10 mouse cellular contexts compared by ENCODE assay signal in the genomic region with DNA sequence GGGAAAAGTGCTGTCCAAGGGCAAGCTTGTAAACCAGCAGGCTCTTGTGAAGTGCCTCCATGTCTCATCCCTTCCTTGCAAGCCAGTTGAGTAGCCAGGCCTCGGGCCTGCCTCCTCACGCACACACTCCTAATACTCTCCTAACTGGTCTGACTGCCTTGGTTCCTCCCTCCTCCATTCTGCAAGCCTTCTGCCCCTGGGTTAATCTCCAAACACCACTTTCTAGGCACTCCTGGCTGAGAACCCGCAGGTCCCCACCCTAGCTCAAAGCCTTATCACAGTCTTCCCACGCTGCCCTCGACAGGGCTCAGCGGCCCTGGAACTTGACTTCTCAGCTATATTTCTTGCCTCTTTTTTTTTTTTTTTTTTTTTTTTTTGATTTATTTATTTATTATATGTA. TPM values are rescaled to one million over a fixed set of nuclear protein-coding genes. Genes with fewer than 3 reads are reported as not detected.
DNase-seq lines count a peak whose midpoint lies in the region; ATAC-seq and TF ChIP-seq lines count a peak whose summit lies in the region.
"Had no signal": no experiment of that assay in that cellular context is flagged by ENCODE, and none has a peak within 500 bp of the region (broad histone marks: within the 10 kb centered on the region; RNA-seq: fewer than 3 reads in every experiment).

No protein-coding gene starts in this region.

- no peaks in the 10 kb centered on the region for H3K9me3 ChIP-seq in kidney, embryonic 15.5 days (replicated peaks)
- no peaks in the 10 kb centered on the region for H3K9me3 ChIP-seq in liver, embryonic 11.5 days (ENCODE audit: control insufficient read depth, low read length)
- H3K9me3 ChIP-seq in forebrain, embryonic 14.5 days (replicated peaks; ENCODE audit: control insufficient read depth, low read length): no peaks in the 10 kb centered on the region
- H3K9me3 ChIP-seq: heart, embryonic 10.5 days had no signal

- no peak for TF ChIP-seq POLR2A in bone marrow macrophage, adult 2 months (IDR thresholded peaks at IDR 0.05; ENCODE audit: borderline replicate concordance, low read depth, low read length)
- TF ChIP-seq POLR2A in spleen, adult 2 months (IDR thresholded peaks at IDR 0.05; ENCODE audit: low read depth, low read length): no peak

- ATAC-seq in kidney, embryonic 15.5 days (replicated peaks; ENCODE audit: low FRiP score): no peak
- ATAC-seq in liver, embryonic 11.5 days (replicated peaks; ENCODE audit: low FRiP score): peak; percentile 87
- no peak for ATAC-seq in forebrain, embryonic 14.5 days

- no peak overlapping the region for H3K9ac ChIP-seq in kidney, embryonic 15.5 days
- no peak overlapping the region for H3K9ac ChIP-seq in liver, embryonic 11.5 days (ENCODE audit: low read depth, low read length)
- no peak overlapping the region for H3K9ac ChIP-seq in forebrain, embryonic 14.5 days (ENCODE audit: low read length)

- H3K27me3 ChIP-seq in kidney, embryonic 15.5 days: no peaks in the 10 kb centered on the region
- H3K27me3 ChIP-seq in liver, embryonic 11.5 days (replicated peaks; ENCODE audit: control insufficient read depth, insufficient read depth, low read length): no peaks in the 10 kb centered on the region; the same call in 1 of the 2 replicates
- H3K27me3 ChIP-seq in spleen, adult 2 months (ENCODE audit: control insufficient read depth, insufficient read depth, low read length): no peaks in the 10 kb centered on the region
- H3K27me3 ChIP-seq in forebrain, embryonic 14.5 days (replicated peaks; ENCODE audit: control insufficient read depth, insufficient read depth, low read length): no peaks in the 10 kb centered on the region

- H3K4me1 ChIP-seq in kidney, embryonic 15.5 days: peaks cover 8% of the 10 kb centered on the region
- peaks cover 6% of the 10 kb centered on the region for H3K4me1 ChIP-seq in bone marrow macrophage, adult 2 months (ENCODE audit: control insufficient read depth, insufficient read depth, low read length)
- H3K4me1 ChIP-seq in liver, embryonic 11.5 days (replicated peaks; ENCODE audit: control insufficient read depth, insufficient read depth, low read length): 0 out of 2 replicates have a peak, but pooled peaks cover 9% of the 10 kb centered on the region
- no peaks in the 10 kb centered on the region for H3K4me1 ChIP-seq in spleen, adult 2 months (ENCODE audit: control insufficient read depth, insufficient read depth, insufficient read length)
- H3K4me1 ChIP-seq in forebrain, embryonic 14.5 days (ENCODE audit: control insufficient read depth, insufficient read depth, low read length): no peaks in the 10 kb centered on the region

- DNase-seq in kidney, postnatal 10 days: no peak
- DNase-seq in liver, embryonic 11.5 days (ENCODE audit: low spot score): no peak
- DNase-seq in spleen, adult 2 months (ENCODE audit: low read depth in 1 of 2, low spot score in 2 of 2): no peak
- DNase-seq in forebrain, embryonic 14.5 days (ENCODE audit: low spot score): no peak
- DNase-seq in right cerebral cortex, postnatal 10 days (ENCODE audit: low spot score in 2 of 2): no peak
- no peak for DNase-seq in gastrocnemius, postnatal 4 days (ENCODE audit: low spot score in 2 of 2)
- DNase-seq: cerebellum, adult 8-10 months had no signal

- TF ChIP-seq CTCF in bone marrow macrophage, adult 2 months (IDR thresholded peaks at IDR 0.05; ENCODE audit: low read depth, low read length): no peak
- TF ChIP-seq CTCF in spleen, adult 2 months (IDR thresholded peaks at IDR 0.05; ENCODE audit: extremely low read depth, insufficient read depth, insufficient read length, insufficient replicate concordance): no peak

- peaks cover 78% of the 10 kb centered on the region for H3K36me3 ChIP-seq in kidney, embryonic 15.5 days
- H3K36me3 ChIP-seq in liver, embryonic 11.5 days (ENCODE audit: control insufficient read depth, insufficient read depth, low read length): peaks cover 19% of the 10 kb centered on the region
- no peaks in the 10 kb centered on the region for H3K36me3 ChIP-seq in spleen, adult 2 months (ENCODE audit: control insufficient read depth, insufficient read depth, low read length)
- H3K36me3 ChIP-seq in forebrain, embryonic 14.5 days (ENCODE audit: control insufficient read depth, insufficient read depth, low read length): peaks cover 93% of the 10 kb centered on the region

- H3K27ac ChIP-seq in kidney, embryonic 15.5 days: peak overlapping the region; percentile 48; the same call in 1 of the 2 replicates
- peak overlapping the region; percentile 12; the same call in 1 of the 2 replicates for H3K27ac ChIP-seq in bone marrow macrophage, adult 2 months (ENCODE audit: insufficient read depth, low read depth, low read length)
- peak overlapping the region; percentile 56 for H3K27ac ChIP-seq in liver, embryonic 11.5 days (ENCODE audit: low read depth, low read length)
- H3K27ac ChIP-seq in spleen, adult 2 months (ENCODE audit: insufficient read depth, low read length): peak overlapping the region; percentile 8; the same call in 1 of the 2 replicates
- H3K27ac ChIP-seq in forebrain, embryonic 14.5 days (ENCODE audit: low read depth, low read length): no peak overlapping the region
- H3K27ac ChIP-seq: heart, embryonic 10.5 days had no signal

- H3K4me3 ChIP-seq in kidney, embryonic 15.5 days (replicated peaks): no peak overlapping the region
- H3K4me3 ChIP-seq in bone marrow macrophage, adult 2 months (ENCODE audit: insufficient read depth, low read length): no peak overlapping the region
- H3K4me3 ChIP-seq in liver, embryonic 11.5 days (ENCODE audit: low read depth, low read length): no peak overlapping the region
- no peak overlapping the region for H3K4me3 ChIP-seq in spleen, adult 2 months (ENCODE audit: extremely low read depth, insufficient read depth, insufficient read length)
- H3K4me3 ChIP-seq in forebrain, embryonic 14.5 days (ENCODE audit: low read depth, low read length): no peak overlapping the region
- H3K4me3 ChIP-seq: heart, embryonic 10.5 days had no signal

- H3K4me2 ChIP-seq in kidney, embryonic 15.5 days: no peak overlapping the region
- 0 out of 2 replicates have a peak overlapping the region, but pooled peaks have one; percentile 12 for H3K4me2 ChIP-seq in liver, embryonic 11.5 days
- H3K4me2 ChIP-seq in forebrain, embryonic 14.5 days (ENCODE audit: low read length): no peak overlapping the region

- WGBS in kidney, embryonic 15.5 days: 62% methylated on average over 6 of the region's 6 CpGs
- 38% methylated on average over 6 of the region's 6 CpGs for WGBS in liver, embryonic 11.5 days
- 77% methylated on average over 6 of the region's 6 CpGs for WGBS in spleen, adult 2 months
- 84% methylated on average over 6 of the region's 6 CpGs for WGBS in forebrain, embryonic 14.5 days

RNA-seq across cellular contexts. Expression of gene Nxph4, which starts 36.0 kb away (rescaled TPM):
- polyA plus RNA-seq in kidney, embryonic 15.5 days (2015; fragmentation: Nextera tagmentation; extraction: Ambion mirVana): 1.7 and 3.3 TPM in 2 replicates
- polyA plus RNA-seq in bone marrow macrophage, adult 2 months (2012; ENCODE audit: insufficient read depth, insufficient read length, missing spikeins): not detected in 2 replicates
- polyA plus RNA-seq in liver, embryonic 11.5 days (2014; fragmentation: Nextera tagmentation; extraction: Ambion mirVana): 0.56 TPM in 1 of 2 replicates, not detected in the other
- not detected in 2 replicates for polyA plus RNA-seq in spleen, adult 2 months (2012; rRNA removed)
- 32.1 and 35.4 TPM in 2 replicates for polyA plus RNA-seq in forebrain, embryonic 14.5 days (2014; fragmentation: Nextera tagmentation; extraction: Ambion mirVana)
- total RNA-seq in gastrocnemius, postnatal 4 days (2021): 1 to 10 TPM; 1.9 to 2.2 TPM

RNA-seq across cellular contexts. Expression of gene Shmt2, which starts 48.1 kb away (rescaled TPM):
- polyA plus RNA-seq in kidney, embryonic 15.5 days (2015; fragmentation: Nextera tagmentation; extraction: Ambion mirVana): 99.8 and 111 TPM in 2 replicates
- 21.0 and 22.8 TPM in 2 replicates for polyA plus RNA-seq in bone marrow macrophage, adult 2 months (2012; ENCODE audit: insufficient read depth, insufficient read length, missing spikeins)
- 261 and 286 TPM in 2 replicates for polyA plus RNA-seq in liver, embryonic 11.5 days (2014; fragmentation: Nextera tagmentation; extraction: Ambion mirVana)
- 99.9 and 133 TPM in 2 replicates for polyA plus RNA-seq in spleen, adult 2 months (2012; rRNA removed)
- polyA plus RNA-seq in forebrain, embryonic 14.5 days (2014; fragmentation: Nextera tagmentation; extraction: Ambion mirVana): 53.1 and 65.1 TPM in 2 replicates
- 10 to 100 TPM; 34.6 to 34.8 TPM for total RNA-seq in gastrocnemius, postnatal 4 days (2021)

RNA-seq across cellular contexts. Expression of gene Lrp1, which starts 50.6 kb away (rescaled TPM):
- polyA plus RNA-seq in kidney, embryonic 15.5 days (2015; fragmentation: Nextera tagmentation; extraction: Ambion mirVana): 52.4 and 65.0 TPM in 2 replicates
- polyA plus RNA-seq in bone marrow macrophage, adult 2 months (2012; ENCODE audit: insufficient read depth, insufficient read length, missing spikeins): 361 and 418 TPM in 2 replicates
- 35.7 and 36.8 TPM in 2 replicates for polyA plus RNA-seq in liver, embryonic 11.5 days (2014; fragmentation: Nextera tagmentation; extraction: Ambion mirVana)
- polyA plus RNA-seq in spleen, adult 2 months (2012; rRNA removed): 98.7 and 99.4 TPM in 2 replicates
- polyA plus RNA-seq in forebrain, embryonic 14.5 days (2014; fragmentation: Nextera tagmentation; extraction: Ambion mirVana): 60.2 and 81.2 TPM in 2 replicates
- total RNA-seq in gastrocnemius, postnatal 4 days (2021): 100 to 1,000 TPM; 184 to 193 TPM

RNA-seq across cellular contexts. Expression of gene Ndufa4l2, which starts 55.6 kb away (rescaled TPM):
- polyA plus RNA-seq in kidney, embryonic 15.5 days (2015; fragmentation: Nextera tagmentation; extraction: Ambion mirVana): 51.2 and 72.2 TPM in 2 replicates
- not detected in 2 replicates for polyA plus RNA-seq in bone marrow macrophage, adult 2 months (2012; ENCODE audit: insufficient read depth, insufficient read length, missing spikeins)
- 34.2 TPM in 2 replicates for polyA plus RNA-seq in liver, embryonic 11.5 days (2014; fragmentation: Nextera tagmentation; extraction: Ambion mirVana)
- 6.9 and 12.2 TPM in 2 replicates for polyA plus RNA-seq in spleen, adult 2 months (2012; rRNA removed)
- 12.5 and 17.2 TPM in 2 replicates for polyA plus RNA-seq in forebrain, embryonic 14.5 days (2014; fragmentation: Nextera tagmentation; extraction: Ambion mirVana)
- 10 to 100 TPM; 23.6 to 24.1 TPM for total RNA-seq in gastrocnemius, postnatal 4 days (2021)
